Mouse (Mus musculus) central nervous system, embryonic 14 days (tissue): ENCODE measurements around the gene Ust. TPM values are rescaled to one million over a fixed set of nuclear protein-coding genes. Genes with fewer than 3 reads are reported as not detected.

ENCODE experiments used
- polyA plus RNA-seq: library from polyadenylated mRNA; depleted of rRNA; stranded (reverse); fragments of >200 nt; gene quantifications from 2 replicates; pipeline ENCODE4 v1.2.3, GENCODE M21; 2012; rRNA removed

Gene Ust
- polyA plus RNA-seq, result 4.2 and 4.5 TPM in 2 replicates

DNA sequence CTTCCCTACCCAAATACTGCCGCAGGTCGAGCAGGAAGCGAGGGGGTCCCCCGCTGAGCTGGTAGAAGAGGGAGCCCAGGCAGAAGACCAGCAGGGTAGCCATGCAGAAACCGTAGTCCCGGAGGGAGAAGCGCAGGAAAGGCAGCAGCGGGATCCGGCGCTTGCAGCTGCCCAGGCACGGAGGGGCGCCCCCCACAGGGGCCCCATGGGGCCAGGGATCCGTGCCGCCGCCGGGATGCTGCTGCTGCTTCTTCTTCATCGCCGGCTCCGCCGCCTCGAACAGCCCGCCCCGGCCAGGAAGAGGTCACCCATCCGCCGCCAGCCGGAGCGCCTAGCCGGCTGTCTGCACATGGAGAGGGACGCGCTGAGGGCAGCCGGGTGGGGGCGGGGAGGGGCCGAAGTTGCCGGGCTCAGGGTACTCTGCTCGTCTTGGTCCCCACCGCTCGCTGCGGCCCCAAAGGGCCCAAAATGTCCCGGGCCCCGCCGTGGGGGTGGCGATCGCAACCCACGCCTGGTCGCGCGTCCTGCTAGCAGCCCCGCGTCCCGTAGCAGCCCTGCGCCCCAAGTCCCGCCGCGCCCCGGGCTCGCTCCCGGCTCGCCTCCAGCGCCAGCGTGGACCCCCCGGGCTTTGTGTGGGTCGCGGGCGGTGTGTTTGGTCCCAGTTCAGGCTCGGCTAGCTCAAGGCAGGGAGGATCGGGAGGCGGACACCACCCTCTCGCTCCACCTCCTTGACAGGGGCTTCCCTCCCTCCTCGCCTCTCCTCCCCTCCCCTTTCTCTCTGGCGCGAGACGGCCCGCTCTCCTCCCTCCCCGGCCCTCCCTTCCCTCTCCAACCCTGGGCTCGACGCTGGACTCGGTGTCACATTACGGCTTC lies at the start of gene Ust:
Gene Ust, minus strand, starts transcription at position 685 of the 873 bp plus-strand sequence.

